Mouse (Mus musculus): ENCODE measurements at regions not wholly inside any gene's neighbourhood (a gene's known extent, or its start where the extent isn't known, plus 50 kb on each side); places are given as distances from the start of the nearest gene placed in this dataset.
A peak's percentile ranks its signal among the peaks of the same experiment; 100 is the strongest.

DNA sequence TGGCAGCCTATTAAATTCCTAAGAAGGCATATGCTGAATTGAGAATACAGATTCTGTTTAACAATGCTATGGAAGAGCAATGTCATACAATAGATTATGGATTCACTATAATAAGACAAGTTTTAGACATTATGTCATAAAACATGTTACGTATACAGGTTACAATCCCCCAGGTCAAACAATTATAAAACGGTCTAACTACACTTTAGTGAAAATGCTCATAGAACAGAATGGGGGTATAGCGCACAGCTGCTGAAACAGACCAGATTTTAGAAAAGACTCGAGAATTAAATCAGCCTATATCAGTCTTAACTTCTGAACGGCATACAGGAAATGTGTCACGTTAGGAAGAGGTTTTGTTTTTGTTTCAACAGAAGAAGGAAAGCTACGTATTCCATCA, 660.5 kb upstream of the Sel1l start:
- H3K4me3 ChIP-seq (ENCODE audit: low read depth, low read length): no peak overlapping the region
- H3K36me3 ChIP-seq (ENCODE audit: control insufficient read depth, insufficient read depth, low read length): no peaks in the 10 kb centered on the region
- WGBS: 79% methylated on average over 7 of the region's 7 CpGs
- no peak overlapping the region for H3K27ac ChIP-seq (ENCODE audit: low read depth, low read length)
- no peaks in the 10 kb centered on the region for H3K4me1 ChIP-seq (ENCODE audit: control insufficient read depth, insufficient read depth, low read length)
- no peaks in the 10 kb centered on the region for H3K27me3 ChIP-seq (ENCODE audit: control insufficient read depth, insufficient read depth, low read length)
- H3K9ac ChIP-seq (replicated peaks; ENCODE audit: low read depth, low read length): no peak overlapping the region
- H3K4me2 ChIP-seq (ENCODE audit: low read depth, low read length): no peak overlapping the region
- no peak for ATAC-seq (ENCODE audit: low read depth)
- H3K9me3 ChIP-seq (ENCODE audit: control insufficient read depth, low read length): no peaks in the 10 kb centered on the region

DNA sequence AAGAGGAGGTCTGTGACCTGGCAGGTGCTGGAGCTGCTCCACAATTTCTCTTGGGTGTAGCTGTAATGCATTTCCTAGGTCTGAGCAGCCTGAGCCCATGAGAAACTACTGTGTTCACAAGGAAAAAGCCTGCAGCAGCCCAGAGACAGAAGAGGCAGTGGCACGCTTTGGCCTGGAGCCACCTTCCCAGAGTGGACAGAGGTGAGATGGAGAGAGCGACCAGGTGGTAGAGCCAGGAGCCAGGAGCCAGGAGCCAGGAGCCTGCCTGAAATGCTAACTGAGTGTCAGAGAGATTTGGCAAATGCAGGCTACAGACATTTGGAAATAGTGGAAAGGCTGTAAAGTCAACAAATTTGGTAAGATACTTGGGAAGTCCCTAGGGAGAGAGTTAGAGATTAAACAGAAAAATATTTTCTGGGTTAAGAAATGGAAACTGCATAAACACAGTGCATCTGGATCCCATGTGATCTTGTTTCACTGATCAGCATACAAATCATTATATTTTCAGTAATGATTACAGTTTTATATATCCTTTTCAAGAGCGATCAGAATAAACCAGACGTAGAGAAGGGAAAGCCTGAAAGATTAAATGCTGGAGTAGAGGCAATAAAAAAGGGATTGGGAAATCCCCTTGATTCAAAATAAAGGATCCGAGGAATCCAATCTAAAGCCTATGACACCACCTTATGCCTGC, 660.0 kb upstream of the Sel1l start:
- no peak overlapping the region for H3K4me2 ChIP-seq (ENCODE audit: low read depth, low read length)
- H3K27me3 ChIP-seq (ENCODE audit: control insufficient read depth, insufficient read depth, low read length): no peaks in the 10 kb centered on the region
- H3K4me3 ChIP-seq (ENCODE audit: low read depth, low read length): no peak overlapping the region
- no peaks in the 10 kb centered on the region for H3K9me3 ChIP-seq (ENCODE audit: control insufficient read depth, low read length)
- 75% methylated on average over 5 of the region's 5 CpGs for WGBS
- H3K36me3 ChIP-seq (ENCODE audit: control insufficient read depth, insufficient read depth, low read length): no peaks in the 10 kb centered on the region
- H3K27ac ChIP-seq (ENCODE audit: low read depth, low read length): no peak overlapping the region
- no peak for ATAC-seq (ENCODE audit: low read depth)
- H3K9ac ChIP-seq (replicated peaks; ENCODE audit: low read depth, low read length): no peak overlapping the region
- H3K4me1 ChIP-seq (ENCODE audit: control insufficient read depth, insufficient read depth, low read length): no peaks in the 10 kb centered on the region

DNA sequence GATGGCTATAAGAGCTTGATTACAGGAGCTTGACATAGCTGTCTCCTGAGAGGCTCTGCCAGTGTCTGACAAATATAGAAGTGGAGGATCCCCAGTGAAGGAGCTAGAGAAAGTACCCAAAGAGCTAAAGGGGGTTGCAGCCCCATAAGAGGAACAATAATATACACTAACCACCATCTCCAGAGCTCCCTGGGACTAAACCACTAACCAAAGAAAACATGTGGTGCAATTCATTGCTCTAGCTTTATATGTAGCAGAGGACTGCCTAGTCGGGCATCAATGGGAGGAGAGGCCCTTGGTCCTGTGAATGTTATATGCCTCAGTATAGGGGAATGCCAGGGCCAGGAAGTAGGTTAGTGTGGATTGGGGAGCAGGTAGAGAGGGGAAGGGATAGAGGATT, 635.0 kb upstream of the Sel1l start:
- Histone ChIP-seq H3K4me3 (ENCODE audit: low read depth, low read length) (no peak overlapping the region), H3K36me3 (ENCODE audit: control insufficient read depth, insufficient read depth, low read length) (no peaks in the 10 kb centered on the region), H3K9me3 (ENCODE audit: control insufficient read depth, low read length) (no peaks in the 10 kb centered on the region), H3K27ac (ENCODE audit: low read depth, low read length) (no peak overlapping the region), H3K4me2 (ENCODE audit: low read depth, low read length) (no peak overlapping the region), H3K4me1 (ENCODE audit: control insufficient read depth, insufficient read depth, low read length) (no peaks in the 10 kb centered on the region), H3K27me3 (ENCODE audit: control insufficient read depth, insufficient read depth, low read length) (no peaks in the 10 kb centered on the region), H3K9ac (replicated peaks; ENCODE audit: low read depth, low read length) (no peak overlapping the region)
- ATAC-seq (ENCODE audit: low read depth): no peak
- WGBS: 84% methylated on average over 1 of the region's 1 CpGs

DNA sequence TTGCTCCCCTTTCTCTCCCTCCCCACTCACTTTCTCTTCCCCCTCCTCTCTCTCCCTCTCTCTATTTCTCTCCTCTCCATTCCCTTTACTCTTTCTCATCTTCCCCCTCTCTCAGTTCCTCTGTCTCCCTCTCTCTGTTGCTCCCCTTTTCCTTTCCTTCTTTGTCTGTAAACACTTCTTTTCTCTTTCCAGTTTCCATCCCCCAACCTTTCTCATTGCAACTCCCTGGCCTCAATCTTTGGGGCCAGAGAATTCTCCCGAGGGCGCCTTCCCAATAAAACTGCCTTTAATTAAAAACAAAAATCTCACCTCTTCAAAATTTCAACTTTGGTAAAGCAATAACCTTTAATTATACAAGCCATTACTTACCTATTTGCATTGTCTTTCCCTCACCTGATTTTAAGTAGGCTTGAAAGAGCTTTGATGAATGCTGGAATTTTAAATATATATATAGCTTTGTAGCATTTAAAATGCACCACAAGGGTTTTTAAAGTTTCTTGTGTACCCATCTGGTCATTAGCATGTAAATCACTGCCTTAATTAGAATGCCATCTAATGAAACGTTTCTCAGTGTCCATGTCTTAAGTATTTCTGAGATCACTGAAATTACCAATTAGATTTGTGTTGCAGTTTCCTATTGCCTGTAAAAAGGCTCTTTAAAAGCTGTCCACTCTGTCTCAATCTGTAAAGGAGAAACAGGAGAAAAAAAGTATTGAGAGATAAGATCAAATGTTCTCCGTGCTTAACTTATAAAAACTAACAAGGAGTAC, 625.5 kb upstream of the Sel1l start:
- Histone ChIP-seq H3K4me3 (ENCODE audit: low read depth, low read length) (no peak overlapping the region), H3K4me2 (ENCODE audit: low read depth, low read length) (no peak overlapping the region), H3K4me1 (ENCODE audit: control insufficient read depth, insufficient read depth, low read length) (no peaks in the 10 kb centered on the region), H3K27ac (ENCODE audit: low read depth, low read length) (no peak overlapping the region), H3K9ac (replicated peaks; ENCODE audit: low read depth, low read length) (no peak overlapping the region), H3K9me3 (ENCODE audit: control insufficient read depth, low read length) (no peaks in the 10 kb centered on the region), H3K27me3 (ENCODE audit: control insufficient read depth, insufficient read depth, low read length) (no peaks in the 10 kb centered on the region), H3K36me3 (ENCODE audit: control insufficient read depth, insufficient read depth, low read length) (no peaks in the 10 kb centered on the region)
- WGBS: 61% methylated on average over 4 of the region's 4 CpGs
- no peak for ATAC-seq (ENCODE audit: low read depth)

DNA sequence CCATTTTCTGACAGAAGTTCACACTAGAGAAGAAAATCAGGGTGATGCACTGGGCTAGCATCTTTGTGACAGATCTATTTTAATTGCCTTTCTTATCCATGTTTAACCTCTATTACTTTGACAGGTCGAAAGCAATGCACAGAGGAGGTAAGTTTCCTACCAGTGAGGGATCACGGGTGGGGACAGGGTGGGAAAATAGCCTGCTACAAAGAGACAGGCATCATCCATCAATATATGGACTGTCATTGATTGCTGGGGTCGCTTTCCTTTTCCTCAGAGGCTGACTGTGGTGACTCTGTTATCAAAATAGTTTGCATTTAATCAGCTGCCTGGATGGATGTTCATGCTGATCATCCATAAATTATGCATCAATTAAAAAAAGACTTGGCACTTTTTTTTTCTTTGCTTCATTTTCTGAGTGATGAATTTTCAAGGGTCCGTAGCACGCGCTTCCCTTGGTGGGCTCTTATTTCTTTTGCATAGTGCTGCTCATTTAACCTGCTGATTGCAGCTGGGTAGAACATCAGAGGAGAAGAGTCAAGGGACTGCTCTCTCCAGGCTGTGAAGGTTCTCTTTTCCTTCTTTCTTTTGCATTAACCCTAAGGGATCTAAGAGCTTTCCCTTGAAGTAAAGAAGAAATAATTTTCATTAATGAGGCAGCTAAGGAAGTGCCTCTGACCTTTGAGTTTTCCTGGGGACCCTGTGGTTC, 602.3 kb upstream of the Sel1l start:
- no peak for ATAC-seq (ENCODE audit: low read depth)
- WGBS: 56% methylated on average over 6 of the region's 6 CpGs

DNA sequence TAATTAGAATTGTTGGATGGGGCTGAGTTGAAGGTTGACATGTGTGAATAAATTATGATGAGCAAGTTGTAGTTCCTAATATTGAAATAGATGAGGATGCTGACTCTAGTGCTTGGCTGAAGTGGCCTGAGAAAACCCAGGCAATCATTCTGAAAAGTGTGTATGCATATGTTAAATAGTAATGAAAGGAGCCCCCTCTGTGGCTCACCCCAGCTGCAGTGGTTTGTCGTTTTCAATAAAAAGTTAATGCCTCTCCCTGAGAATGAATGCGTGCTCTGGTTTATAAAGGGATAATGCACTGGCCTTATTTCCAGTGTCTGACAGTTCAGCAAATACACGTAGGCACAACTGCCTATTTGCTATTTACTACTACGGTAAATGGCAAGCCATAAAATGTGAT, 569.5 kb upstream of the Sel1l start:
- Histone ChIP-seq H3K4me3 (ENCODE audit: low read depth, low read length) (no peak overlapping the region), H3K9me3 (ENCODE audit: control insufficient read depth, low read length) (no peaks in the 10 kb centered on the region), H3K27me3 (ENCODE audit: control insufficient read depth, insufficient read depth, low read length) (no peaks in the 10 kb centered on the region), H3K9ac (replicated peaks; ENCODE audit: low read depth, low read length) (no peak overlapping the region), H3K27ac (ENCODE audit: low read depth, low read length) (no peak overlapping the region), H3K36me3 (ENCODE audit: control insufficient read depth, insufficient read depth, low read length) (no peaks in the 10 kb centered on the region), H3K4me2 (ENCODE audit: low read depth, low read length) (no peak overlapping the region), H3K4me1 (ENCODE audit: control insufficient read depth, insufficient read depth, low read length) (no peaks in the 10 kb centered on the region)
- ATAC-seq (ENCODE audit: low read depth): peak; percentile 79; the same call in 1 of the 2 replicates
- WGBS: 27% methylated on average over 4 of the region's 4 CpGs

More for the DNA sequence above, 602.3 kb upstream of the Sel1l start:
- H3K4me1 ChIP-seq (ENCODE audit: control insufficient read depth, insufficient read depth, low read length): no peaks in the 10 kb centered on the region
- no peaks in the 10 kb centered on the region for H3K27me3 ChIP-seq (ENCODE audit: control insufficient read depth, insufficient read depth, low read length)
- H3K4me2 ChIP-seq (ENCODE audit: low read depth, low read length): no peak overlapping the region
- no peak overlapping the region for H3K27ac ChIP-seq (ENCODE audit: low read depth, low read length)
- H3K36me3 ChIP-seq (ENCODE audit: control insufficient read depth, insufficient read depth, low read length): no peaks in the 10 kb centered on the region
- no peak overlapping the region for H3K4me3 ChIP-seq (ENCODE audit: low read depth, low read length)
- H3K9ac ChIP-seq (replicated peaks; ENCODE audit: low read depth, low read length): no peak overlapping the region
- no peaks in the 10 kb centered on the region for H3K9me3 ChIP-seq (ENCODE audit: control insufficient read depth, low read length)

DNA sequence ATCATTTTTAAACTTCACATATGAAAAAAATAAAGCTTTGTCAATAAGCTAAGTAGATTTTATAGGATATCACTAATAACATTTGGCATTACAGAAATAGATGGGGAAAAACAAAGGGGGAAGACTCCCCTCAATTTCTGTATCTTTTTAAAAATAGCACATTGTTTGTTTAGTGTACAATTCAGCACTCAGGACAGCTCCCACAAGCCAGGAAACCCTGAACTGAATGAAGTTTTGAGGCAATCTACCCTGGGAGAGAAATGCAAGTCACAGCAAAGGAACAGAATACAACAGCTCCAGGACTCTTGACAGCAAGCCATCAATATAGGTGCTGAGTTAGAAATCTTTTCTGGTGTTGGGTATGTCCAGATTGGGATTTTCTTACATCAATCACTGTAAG, 556.5 kb upstream of the Sel1l start:
- no peak for ATAC-seq (ENCODE audit: low read depth)

DNA sequence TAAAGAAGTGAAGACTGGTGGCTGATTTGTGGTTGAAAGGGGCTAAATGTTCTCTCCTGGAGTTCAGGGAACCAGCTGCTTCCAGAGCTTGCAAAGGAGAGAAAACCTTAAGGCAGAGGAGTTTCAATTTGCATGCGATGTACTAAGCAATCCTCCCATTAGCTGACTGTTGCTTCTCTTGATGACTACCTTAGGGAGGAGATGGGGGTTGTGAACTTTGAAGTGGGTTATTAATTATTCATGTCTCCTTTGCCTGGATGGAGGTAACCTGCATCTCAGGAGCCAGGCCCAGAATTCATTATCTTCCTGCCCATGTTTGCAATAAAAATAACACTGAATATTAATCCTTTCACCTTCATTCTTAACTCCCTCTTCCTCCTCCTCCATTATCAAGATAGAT, 552.0 kb upstream of the Sel1l start:
- WGBS: 29% methylated on average over 1 of the region's 1 CpGs
- no peak for ATAC-seq (ENCODE audit: low read depth)
- Histone ChIP-seq H3K36me3 (ENCODE audit: control insufficient read depth, insufficient read depth, low read length) (no peaks in the 10 kb centered on the region), H3K9ac (replicated peaks; ENCODE audit: low read depth, low read length) (no peak overlapping the region), H3K4me1 (ENCODE audit: control insufficient read depth, insufficient read depth, low read length) (no peaks in the 10 kb centered on the region), H3K4me2 (ENCODE audit: low read depth, low read length) (no peak overlapping the region), H3K9me3 (ENCODE audit: control insufficient read depth, low read length) (no peaks in the 10 kb centered on the region), H3K27ac (ENCODE audit: low read depth, low read length) (no peak overlapping the region), H3K27me3 (ENCODE audit: control insufficient read depth, insufficient read depth, low read length) (no peaks in the 10 kb centered on the region), H3K4me3 (ENCODE audit: low read depth, low read length) (no peak overlapping the region)

More for the DNA sequence above, 556.5 kb upstream of the Sel1l start:
- Histone ChIP-seq H3K9ac (replicated peaks; ENCODE audit: low read depth, low read length) (no peak overlapping the region), H3K36me3 (ENCODE audit: control insufficient read depth, insufficient read depth, low read length) (no peaks in the 10 kb centered on the region), H3K27me3 (ENCODE audit: control insufficient read depth, insufficient read depth, low read length) (no peaks in the 10 kb centered on the region), H3K9me3 (ENCODE audit: control insufficient read depth, low read length) (no peaks in the 10 kb centered on the region), H3K4me2 (ENCODE audit: low read depth, low read length) (no peak overlapping the region), H3K4me1 (ENCODE audit: control insufficient read depth, insufficient read depth, low read length) (no peaks in the 10 kb centered on the region), H3K4me3 (ENCODE audit: low read depth, low read length) (no peak overlapping the region), H3K27ac (ENCODE audit: low read depth, low read length) (no peak overlapping the region)

DNA sequence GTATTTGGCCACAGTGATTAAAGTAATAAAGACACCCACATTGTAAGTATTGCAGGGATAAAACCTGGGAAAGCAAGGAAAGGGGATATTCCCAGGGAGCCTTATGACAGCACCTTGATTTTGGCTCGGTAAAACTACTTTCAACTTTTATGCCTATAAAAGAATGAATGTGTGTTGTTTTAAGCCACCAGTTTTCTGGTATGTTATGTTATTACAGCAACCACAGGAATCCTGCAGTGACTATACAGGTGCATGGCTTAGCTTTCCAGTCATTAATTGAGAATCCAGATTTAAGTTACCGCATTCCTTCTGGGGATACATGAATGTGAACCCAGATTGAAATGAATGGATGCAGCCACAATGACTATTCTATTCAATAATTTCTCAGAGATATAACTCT, 537.2 kb upstream of the Sel1l start:
- no peaks in the 10 kb centered on the region for H3K27me3 ChIP-seq (ENCODE audit: control insufficient read depth, insufficient read depth, low read length)
- H3K9me3 ChIP-seq (ENCODE audit: control insufficient read depth, low read length): no peaks in the 10 kb centered on the region
- ATAC-seq (ENCODE audit: low read depth): no peak
- no peak overlapping the region for H3K4me3 ChIP-seq (ENCODE audit: low read depth, low read length)
- H3K27ac ChIP-seq (ENCODE audit: low read depth, low read length): no peak overlapping the region
- H3K9ac ChIP-seq (replicated peaks; ENCODE audit: low read depth, low read length): no peak overlapping the region
- H3K36me3 ChIP-seq (ENCODE audit: control insufficient read depth, insufficient read depth, low read length): no peaks in the 10 kb centered on the region
- no peaks in the 10 kb centered on the region for H3K4me1 ChIP-seq (ENCODE audit: control insufficient read depth, insufficient read depth, low read length)
- no peak overlapping the region for H3K4me2 ChIP-seq (ENCODE audit: low read depth, low read length)
- WGBS: 88% methylated on average over 2 of the region's 2 CpGs
